Mouse (Mus musculus) monocyte, adult 5-6 weeks (primary cell): ENCODE measurements around the gene Batf2. TPM values are rescaled to one million over a fixed set of nuclear protein-coding genes. Genes with fewer than 3 reads are reported as not detected.
"Not testable (repeated sequence)": the region's sequence is repeated elsewhere in the genome, so short reads cannot be mapped to it uniquely, and the experiment has no call there.

ENCODE experiments used
- ATAC-seq: fragments of 153-309, 156-312 bp; replicated peaks from 2 replicates; pipeline ENCODE4 v1.8.0; 2017; ENCODE audit warnings: mild to moderate bottlenecking; ENCODE audit not compliant: low TSS enrichment, insufficient number of reproducible peaks, severe bottlenecking, poor library complexity, low FRiP score
- total RNA-seq: library from RNA; stranded (forward); fragments of 200-1000, 200-491, 200-594 nt; gene quantifications from 3 replicates; pipeline ENCODE4 v1.2.3, GENCODE M21; 2017

The Batf2 gene
- total RNA-seq, 1 experiment from 2014 or later, result 5.3 TPM

DNA sequence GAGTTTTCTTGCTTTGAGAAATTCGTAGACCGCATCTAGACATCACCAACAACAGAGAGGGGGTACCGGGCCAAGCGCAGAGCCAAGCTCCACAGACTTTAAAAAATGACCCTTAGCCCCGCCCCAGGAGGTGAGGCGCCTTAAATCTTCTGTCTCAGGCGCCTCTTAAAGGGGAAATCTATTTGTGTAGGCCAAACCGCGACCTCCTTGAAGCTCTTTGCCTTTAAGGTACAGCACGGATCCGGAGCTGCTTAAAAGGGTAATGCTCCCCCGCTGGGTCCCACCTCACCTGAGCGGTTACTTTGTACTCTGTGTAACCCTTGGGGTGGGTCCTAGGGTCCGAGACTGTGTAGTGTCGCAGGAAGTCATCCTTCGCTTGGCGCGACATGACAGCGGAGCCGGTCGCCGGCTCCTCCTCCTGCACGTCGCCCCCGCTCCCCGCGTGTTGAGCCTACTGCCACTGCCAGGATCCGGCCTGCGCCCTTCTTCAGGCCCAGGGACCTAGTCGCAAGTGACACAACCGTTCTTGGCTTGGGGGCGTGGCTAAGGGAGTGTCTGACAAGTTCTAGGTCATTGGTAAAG lies 12.9 kb upstream of the Batf2 start, which contains the start of gene Snx15:
Gene Snx15, minus strand, starts transcription at position 545 of the 582 bp plus-strand sequence.
- ATAC-seq, result peak; percentile 94

DNA sequence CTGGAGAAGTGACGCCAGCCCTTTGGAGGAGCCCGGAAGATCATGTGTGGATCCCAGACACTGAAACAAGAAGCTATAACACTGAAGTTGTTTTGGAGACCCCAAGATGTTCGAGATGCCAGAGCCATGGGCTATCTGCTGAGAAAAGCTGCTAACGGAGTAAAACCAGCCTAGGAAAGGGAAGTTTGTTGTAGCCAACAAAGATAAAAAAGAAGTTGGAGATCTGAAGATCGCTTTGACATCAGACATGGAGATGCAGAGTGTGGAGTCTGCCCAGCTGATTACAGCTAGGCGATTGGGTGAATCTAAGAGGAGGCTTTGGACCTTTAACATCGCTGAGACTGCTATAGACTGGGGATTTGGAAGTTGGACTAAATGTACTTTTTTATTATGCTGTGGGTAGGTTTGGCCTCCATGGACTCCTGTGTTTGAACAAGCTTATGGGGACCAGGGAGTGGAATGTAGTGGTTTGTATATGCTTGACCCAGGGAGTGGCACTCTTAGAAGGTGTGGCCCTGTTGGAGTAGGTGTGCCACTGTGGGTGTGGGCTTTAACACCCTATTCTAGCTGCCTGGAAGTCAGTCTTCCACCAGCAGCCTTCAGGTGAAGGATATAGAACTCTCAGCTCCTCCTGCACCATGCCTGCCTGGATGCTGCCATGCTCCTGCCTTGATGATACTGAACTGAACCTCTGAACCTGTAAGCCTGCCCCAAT lies 10.2 kb upstream of the Batf2 start:
- not testable (repeated sequence) for ATAC-seq

DNA sequence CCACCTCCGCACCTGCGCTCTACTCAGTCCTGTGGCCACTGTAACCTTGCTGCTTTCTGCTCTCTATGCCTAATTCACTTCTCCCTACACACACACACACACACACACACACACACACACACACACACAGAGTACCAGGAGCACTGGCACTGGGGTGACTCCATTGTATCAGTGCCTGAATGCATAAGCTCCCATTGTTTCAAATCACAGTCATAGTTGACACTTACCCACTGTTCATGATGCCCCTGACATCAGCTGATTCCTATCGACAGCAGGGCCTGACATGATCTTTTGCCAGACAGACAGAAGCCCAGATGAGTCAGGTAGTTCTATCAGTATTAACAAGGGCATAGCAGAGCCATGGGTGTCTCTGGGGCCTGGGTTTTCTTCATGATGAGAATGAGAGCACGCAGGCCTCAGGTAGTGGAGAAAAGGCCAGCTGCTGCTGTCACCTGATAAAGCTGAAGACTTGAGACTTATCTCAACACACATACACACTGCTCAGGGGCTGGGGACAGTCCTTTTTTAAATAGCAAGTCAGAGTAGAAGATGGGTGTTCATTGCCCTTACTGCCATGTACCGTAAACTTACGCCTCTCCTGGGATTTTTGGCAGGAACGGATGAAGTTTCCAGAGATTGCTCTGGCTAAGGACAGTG lies 8.5 kb upstream of the Batf2 start:
- ATAC-seq, result no peak

DNA sequence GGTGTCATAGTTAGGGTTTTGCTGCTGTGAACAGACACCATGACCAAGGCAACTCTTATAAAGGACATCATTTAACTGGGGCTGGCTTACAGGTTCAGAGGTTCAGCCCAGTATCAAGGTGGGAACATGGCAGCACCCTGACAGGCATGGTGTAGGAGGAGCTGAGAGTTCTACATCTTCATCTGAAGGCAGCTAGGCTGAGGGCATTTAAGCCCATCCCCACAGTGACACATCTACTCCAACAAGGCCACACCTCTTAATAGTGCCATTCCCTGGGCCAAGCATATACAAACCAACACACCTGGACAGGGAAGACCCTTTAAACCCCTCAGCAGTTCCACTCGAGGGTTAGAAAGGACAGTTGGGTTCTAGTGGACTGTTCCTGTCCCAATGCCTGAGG lies 7.6 kb upstream of the Batf2 start:
- not testable (repeated sequence) for ATAC-seq

DNA sequence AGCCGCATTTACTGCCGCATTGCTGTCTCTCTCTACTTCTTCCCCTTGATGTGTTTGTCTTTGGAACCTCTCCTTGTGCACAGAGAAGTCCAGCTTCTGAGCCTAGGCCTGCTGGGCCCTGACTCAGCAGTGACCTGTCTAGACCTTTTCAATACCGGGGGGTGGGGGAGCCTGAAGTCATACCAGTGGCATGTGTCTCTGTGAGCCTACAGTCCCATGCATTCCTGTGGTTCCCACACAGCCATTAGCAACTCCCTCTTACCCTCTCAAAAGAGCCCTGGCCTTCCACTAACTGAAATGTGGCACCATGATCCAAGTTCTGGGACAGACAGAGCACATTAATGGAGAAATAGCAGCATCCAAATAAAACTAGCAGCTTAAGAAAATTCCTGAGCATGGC lies 4.4 kb upstream of the Batf2 start:
- ATAC-seq, result no peak

DNA sequence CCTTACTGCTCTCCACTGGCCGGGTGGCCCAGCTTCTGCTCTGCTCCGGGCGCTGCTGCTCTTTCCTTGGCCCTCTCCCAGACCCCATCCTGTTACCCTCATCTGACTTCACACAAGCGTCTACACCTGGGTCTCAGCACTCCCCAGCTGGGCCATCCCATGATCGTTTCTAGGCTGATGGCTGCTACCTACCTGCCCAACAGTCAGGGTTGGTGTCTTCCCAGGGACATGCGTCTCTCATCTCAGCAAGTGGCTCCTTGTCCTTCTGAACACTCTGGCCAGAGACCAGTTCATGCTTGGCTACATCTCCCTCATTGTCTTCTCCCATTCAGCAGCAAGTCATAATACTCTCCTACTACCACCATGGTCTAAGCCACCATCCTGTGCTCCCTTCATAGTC lies 1.1 kb upstream of the Batf2 start:
- no peak for ATAC-seq

GRCm38 (mm10) chr19:6140374-6140677 lies 457 bp upstream of the Batf2 start:
- no peak for ATAC-seq

DNA sequence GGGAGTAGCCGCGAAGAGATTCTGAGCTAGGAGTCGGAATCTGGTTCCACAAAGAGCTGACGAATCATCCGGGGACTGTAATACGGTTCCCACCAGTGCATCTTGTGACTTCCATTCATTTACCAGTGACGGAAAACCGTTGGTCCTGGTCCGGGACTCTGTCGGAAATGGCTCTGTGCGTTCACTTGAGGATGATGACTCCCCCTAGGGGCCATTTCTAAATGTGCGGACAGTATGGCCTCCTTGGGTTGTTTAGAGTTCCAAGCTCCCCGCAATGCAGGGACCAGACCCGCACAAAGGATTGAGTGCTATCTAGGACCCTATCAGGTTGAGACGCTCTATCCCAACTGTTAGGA lies 589 bp downstream of the Batf2 start, which contains the start of gene Arl2:
Gene Arl2, minus strand, starts transcription at position 155 of the 356 bp plus-strand sequence.
- ATAC-seq, result peak; percentile 68

GRCm38 (mm10) chr19:6144842-6145241 lies 4.1 kb downstream of the Batf2 start:
- no peak for ATAC-seq

DNA sequence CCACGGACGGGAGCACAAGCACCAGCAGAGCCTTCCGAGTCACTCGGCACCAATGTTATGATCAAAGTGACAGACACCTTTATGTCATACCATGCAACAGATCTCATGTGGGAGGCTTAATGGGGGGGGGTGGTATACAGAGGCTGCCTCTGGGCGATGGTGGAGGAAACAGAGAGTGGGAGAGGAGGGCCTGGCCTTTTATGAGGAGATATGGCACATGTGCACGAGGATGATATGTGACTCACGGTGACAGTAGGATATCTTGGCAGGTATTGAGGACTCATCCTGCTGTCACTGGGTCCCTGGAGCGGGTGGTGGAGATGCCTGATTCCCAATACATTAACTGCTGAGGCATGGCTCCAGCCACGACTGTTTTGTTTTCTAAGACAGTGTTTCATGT lies 14.4 kb downstream of the Batf2 start:
- no peak for ATAC-seq

- ATAC-seq, result no peak
These were observed 15.6 kb downstream of the Batf2 start for GRCm38 (mm10) chr19:6156372-6156771.

- peak; percentile 49 for ATAC-seq
These were observed 16.4 kb downstream of the Batf2 start for GRCm38 (mm10) chr19:6157220-6157619.

DNA sequence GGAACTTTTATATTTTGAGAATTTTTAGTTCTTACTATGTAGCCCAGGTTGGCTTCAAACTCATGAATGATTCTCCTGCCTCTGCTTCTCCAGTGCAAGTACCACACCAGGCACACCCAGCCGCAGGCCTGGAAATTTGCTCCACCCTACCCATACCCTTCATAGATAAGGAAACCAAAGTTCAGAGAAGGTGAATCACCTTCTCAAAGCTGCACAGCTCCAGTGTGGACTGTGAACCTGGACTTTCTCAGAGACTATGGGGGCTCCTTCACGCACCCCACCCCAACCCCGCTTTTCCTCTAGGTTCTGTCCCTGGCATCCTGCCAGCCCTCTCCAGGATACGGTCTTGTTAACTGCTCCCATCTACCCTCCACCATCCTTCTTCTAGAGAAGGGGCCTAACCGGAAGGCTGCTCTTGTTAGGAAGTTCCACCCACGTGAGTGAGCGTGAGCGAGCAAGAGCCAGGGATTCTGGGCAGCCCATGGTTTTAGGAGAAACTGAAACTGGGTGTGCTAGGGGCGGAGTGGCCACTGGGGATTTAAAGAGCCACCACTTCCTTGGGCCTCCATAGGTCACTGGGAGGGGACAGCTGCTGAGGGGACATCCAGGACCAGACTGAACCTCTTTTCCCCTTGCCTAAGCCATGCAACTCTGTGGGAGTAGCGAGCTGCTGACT lies 23.2 kb downstream of the Batf2 start:
- ATAC-seq, result peak; percentile 49

DNA sequence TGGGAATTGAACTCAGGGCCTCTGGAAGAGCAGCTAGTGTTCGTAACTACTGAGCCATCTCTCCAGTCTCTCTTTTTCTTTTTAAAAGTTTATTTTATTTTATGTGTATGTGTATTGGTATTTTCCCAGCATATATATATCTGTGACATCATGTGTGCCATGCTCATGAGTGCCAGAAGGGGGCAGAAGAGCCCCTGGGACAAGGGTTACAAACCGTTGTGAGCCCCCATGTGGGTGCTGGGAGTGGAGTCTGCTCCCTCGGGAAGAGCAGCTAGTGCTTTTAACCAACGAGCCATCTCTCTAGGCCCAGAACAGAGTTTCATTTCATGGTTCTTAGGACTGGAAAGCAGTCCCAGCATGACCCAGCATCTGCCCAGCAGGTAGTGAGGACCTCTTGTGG lies 26.0 kb downstream of the Batf2 start:
- ATAC-seq, result no peak

GRCm38 (mm10) chr19:6171215-6171614 lies 30.4 kb downstream of the Batf2 start:
- no peak for ATAC-seq

GRCm38 (mm10) chr19:6174771-6175170 lies 34.0 kb downstream of the Batf2 start:
- ATAC-seq, result no peak

DNA sequence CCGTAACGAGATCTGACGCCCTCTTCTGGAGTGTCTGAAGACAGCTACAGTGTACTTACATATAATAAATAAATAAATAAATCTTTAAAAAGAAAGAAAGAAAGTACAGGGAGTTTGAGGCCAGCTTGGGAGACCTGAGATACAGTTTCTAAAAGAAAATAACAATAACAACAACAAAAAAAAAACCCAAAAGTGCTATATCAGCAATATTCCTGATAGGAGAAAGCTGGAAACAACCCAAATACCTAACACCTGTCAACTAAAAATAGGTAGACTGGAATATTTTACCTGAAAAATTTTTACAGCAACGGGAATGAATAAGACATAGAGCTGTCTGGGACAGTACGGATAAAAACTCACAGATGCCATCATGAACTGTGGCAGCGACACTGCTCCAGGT lies 38.0 kb downstream of the Batf2 start:
- no peak for ATAC-seq

- ATAC-seq, result no peak
These were observed 40.8 kb downstream of the Batf2 start for GRCm38 (mm10) chr19:6181629-6182028.

DNA sequence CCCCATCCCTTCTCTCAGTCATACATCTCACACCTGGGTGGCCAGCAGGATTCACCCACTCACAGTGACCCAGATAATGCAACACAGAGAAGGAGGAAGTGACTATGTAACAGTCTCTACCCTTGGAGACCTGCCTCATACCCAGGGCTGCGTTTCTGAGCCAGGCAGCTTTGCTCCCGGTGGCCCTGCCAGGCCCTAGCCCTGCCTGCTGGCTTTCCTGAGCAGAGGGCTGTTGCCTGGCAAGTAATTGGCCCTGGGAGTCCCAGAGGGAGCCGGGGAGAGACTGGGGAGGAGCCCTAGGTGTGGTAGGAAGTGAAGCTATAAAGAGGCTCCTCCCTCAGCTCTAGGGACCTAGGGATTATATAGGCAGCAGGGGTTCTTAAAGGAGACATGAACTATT lies 41.8 kb downstream of the Batf2 start:
- ATAC-seq, result peak; percentile 27; the same call in 1 of the 2 replicates

DNA sequence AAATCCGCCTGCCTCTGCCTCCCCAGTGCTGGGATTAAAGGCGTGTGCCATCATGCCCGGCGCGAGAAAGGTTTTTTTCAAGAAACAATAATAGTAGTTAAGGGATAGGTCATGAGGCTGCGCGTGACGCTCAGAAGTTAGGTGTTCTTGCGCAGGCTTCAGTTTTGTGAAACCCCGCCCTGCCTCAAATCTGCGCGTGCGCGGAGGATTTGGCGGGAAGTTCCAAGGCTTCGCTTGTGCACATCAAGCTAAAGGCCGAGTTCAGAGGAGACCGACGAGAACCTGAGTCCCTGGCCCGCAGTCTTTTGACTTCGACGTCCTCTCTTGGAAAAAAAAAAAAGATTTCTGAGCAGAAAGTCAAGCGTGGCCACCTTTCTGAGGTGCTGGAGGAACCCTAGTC lies 43.3 kb downstream of the Batf2 start, which contains the start of gene Majin:
Gene Majin, plus strand, starts transcription at position 258 of the 400 bp plus-strand sequence.
- ATAC-seq, result no peak
